Mouse (Mus musculus): ENCODE measurements around the gene Erbb2. TPM values are rescaled to one million over a fixed set of nuclear protein-coding genes. Genes with fewer than 3 reads are reported as not detected.
A peak's percentile ranks its signal among the peaks of the same experiment; 100 is the strongest.

Gene Erbb2
- polyA plus RNA-seq, 1 experiment from 2014 or later, result 64.0 TPM

DNA sequence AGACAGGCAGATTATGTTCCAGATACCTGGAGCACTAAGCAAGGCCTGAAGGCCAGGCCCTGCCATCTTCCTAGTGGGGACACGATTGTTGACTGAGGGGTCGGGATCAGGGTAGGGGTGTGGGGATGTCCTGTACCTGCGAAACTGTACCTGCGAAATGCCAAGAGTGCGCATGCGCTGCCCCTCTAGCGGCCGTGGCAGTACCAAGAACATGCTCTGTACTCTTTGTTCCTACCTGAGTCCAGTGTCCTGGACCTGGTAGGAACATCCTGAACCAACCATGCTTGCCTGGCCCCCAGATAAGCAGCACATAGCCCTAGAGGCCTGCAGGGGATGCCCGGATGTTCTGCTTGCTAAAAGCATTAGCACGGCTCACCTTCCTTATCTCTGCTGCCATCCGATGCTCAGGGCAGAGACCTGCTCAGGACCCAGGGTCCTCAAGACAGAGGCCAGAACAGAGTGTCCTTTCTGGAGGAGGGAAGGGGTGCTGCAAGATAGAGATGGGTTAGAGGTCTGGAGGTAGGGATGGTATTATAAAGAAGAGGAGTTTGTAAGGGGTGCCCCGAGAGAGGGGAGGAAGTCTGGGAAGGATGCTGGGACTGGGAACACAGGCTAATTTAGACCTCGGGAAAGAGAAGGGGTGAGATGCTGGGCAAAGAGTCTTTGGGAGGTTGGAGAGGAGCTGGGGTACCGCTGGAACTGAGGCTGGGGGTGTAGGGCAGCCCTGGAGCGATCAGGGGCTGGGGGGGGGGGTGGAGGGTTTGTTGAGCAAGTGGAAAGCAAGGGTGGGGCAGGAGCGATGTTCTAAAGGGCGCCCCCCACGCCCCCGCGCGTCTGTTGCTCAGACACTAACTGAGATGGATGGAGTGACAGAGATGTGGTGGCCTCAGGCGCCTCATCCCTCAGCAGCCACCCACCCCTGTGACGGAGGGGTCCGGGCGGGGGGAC, 26.4 kb upstream of the Erbb2 start, which contains the start of gene Pnmt:
TSS of gene Pnmt (plus strand) at position 813 of the 948 bp plus-strand sequence.
- Histone ChIP-seq H3K27me3 (peaks cover 47% of the 10 kb centered on the region), H3K4me3 (replicated peaks) (no peak within 1 kb of the TSS)
- 49% methylated on average over 25 of the region's 25 CpGs for WGBS

DNA sequence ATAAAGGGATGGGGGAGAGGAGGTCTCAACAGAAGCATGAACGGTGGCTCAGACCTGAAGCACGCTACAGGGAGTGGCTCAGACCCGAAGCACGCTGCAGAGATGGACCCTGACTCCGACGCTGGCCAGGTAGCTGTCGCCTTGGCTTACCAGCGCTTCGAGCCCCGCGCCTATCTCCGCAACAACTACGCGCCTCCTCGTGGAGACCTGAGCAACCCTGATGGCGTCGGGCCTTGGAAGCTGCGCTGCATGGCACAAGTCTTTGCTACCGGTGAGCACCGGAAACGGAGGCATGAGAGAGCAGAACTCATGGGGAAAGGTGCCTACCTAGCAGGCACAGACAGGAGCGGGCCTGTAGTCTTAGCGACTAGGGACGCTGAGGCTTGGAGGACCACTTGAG, 25.7 kb upstream of the Erbb2 start:
- H3K27me3 ChIP-seq, result peaks cover 47% of the 10 kb centered on the region
- H3K9me3 ChIP-seq (replicated peaks), result no peaks in the 10 kb centered on the region
- H3K4me3 ChIP-seq (replicated peaks), result no peak overlapping the region
- no peak overlapping the region for H3K27ac ChIP-seq (replicated peaks)
- no peaks in the 10 kb centered on the region for H3K36me3 ChIP-seq
- H3K4me1 ChIP-seq, result peaks cover 17% of the 10 kb centered on the region
- ATAC-seq (ENCODE audit: insufficient number of reproducible peaks, low FRiP score, low TSS enrichment, low read depth), result no peak
- H3K9ac ChIP-seq, result no peak overlapping the region
- H3K4me2 ChIP-seq (replicated peaks), result no peak overlapping the region
- WGBS, result 12% methylated on average over 24 of the region's 24 CpGs

More for the DNA sequence above, 26.4 kb upstream of the Erbb2 start, which contains the start of gene Pnmt:
- ATAC-seq (ENCODE audit: insufficient number of reproducible peaks, low FRiP score, low TSS enrichment, low read depth), result no peak
- Histone ChIP-seq H3K4me1 (peaks cover 14% of the 10 kb centered on the region), H3K36me3 (0 out of 2 replicates have a peak, but pooled peaks cover under 1% of the 10 kb centered on the region), H3K4me2 (replicated peaks) (no peak within 1 kb of the TSS), H3K9ac (no peak within 1 kb of the TSS), H3K9me3 (replicated peaks) (no peaks in the 10 kb centered on the region), H3K27ac (replicated peaks) (no peak within 1 kb of the TSS)

DNA sequence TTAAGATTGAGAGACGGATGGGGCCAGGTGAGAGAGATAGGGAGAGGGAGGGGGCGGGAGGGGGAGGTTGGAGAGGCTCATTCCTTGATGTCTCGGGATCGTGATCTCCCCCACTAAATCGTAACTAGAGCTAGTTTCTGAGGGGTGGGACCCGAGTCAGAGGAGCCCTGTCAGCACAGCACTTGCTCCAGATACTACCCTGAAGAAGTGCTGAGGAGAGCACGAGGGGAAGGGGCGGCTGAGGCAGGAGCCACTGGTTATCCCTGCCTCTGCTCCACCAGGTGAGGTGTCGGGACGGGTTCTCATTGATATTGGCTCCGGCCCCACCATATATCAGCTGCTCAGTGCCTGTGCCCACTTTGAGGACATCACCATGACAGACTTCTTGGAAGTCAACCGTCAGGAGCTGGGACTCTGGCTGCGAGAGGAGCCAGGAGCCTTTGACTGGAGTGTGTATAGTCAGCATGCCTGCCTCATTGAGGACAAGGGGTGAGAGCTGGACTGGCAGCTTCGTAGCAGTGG, 25.2 kb upstream of the Erbb2 start:
- Histone ChIP-seq H3K4me3 (replicated peaks) (no peak overlapping the region), H3K27ac (replicated peaks) (no peak overlapping the region), H3K36me3 (no peaks in the 10 kb centered on the region), H3K27me3 (peaks cover 47% of the 10 kb centered on the region), H3K4me2 (replicated peaks) (no peak overlapping the region), H3K9ac (no peak overlapping the region), H3K9me3 (replicated peaks) (no peaks in the 10 kb centered on the region), H3K4me1 (peaks cover 22% of the 10 kb centered on the region)
- 43% methylated on average over 14 of the region's 14 CpGs for WGBS
- no peak for ATAC-seq (ENCODE audit: insufficient number of reproducible peaks, low FRiP score, low TSS enrichment, low read depth)

DNA sequence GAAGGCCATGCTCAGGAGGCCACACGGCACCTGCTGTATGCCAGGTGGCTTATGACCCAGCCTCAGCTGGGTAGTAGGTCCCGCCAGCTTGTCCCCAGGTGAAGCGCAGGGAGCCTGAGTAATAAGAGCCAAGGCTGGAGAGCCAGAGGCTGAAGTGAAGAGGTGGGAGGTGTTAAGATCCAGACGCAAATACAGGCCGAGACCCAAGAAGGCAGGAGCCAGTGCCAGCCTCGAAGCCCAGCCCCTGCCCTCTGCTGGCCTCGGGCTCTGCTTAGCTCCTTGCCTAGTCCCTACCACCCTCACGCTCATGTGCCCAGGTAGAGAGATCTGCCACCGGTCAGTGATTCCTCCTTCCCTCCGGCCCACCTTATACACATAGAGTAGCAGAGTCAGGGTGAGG, 24.0 kb upstream of the Erbb2 start:
- WGBS, result 74% methylated on average over 10 of the region's 10 CpGs
- no peaks in the 10 kb centered on the region for H3K9me3 ChIP-seq (replicated peaks)
- no peak overlapping the region for H3K4me3 ChIP-seq (replicated peaks)
- no peak overlapping the region for H3K9ac ChIP-seq
- no peak for ATAC-seq (ENCODE audit: insufficient number of reproducible peaks, low FRiP score, low TSS enrichment, low read depth)
- H3K4me2 ChIP-seq (replicated peaks), result no peak overlapping the region
- peaks cover 34% of the 10 kb centered on the region for H3K4me1 ChIP-seq
- no peaks in the 10 kb centered on the region for H3K36me3 ChIP-seq
- H3K27ac ChIP-seq (replicated peaks), result no peak overlapping the region
- peaks cover 47% of the 10 kb centered on the region for H3K27me3 ChIP-seq

DNA sequence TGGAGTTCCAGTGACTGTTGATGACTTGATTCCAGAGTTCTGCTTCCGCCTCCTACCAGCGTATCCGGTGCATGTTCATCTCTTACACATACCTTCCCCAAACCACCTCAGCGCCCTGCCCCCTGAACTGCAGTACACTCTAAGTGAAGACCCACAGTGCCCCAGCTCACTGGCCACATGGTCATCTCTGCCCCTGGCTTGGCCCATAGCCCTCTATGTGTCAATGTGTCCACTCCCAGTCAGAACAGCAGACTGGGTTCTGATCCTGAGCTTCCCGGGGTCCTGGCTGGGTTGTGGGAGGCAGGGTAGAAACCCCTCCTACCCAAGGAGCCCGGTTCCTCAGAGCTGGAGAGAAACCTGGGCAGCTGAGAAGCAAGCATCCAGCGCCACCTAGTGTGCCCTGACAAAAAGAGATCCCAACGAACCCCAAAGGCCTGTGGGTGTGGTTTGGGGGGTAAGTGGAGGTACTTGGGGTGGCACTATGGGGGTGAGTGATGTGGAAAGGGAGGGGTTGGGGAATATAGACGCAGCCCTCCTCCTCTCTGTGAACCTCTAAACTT, 23.0 kb upstream of the Erbb2 start:
- WGBS, result 23% methylated on average over 9 of the region's 9 CpGs
- Histone ChIP-seq H3K4me2 (replicated peaks) (no peak overlapping the region), H3K36me3 (no peaks in the 10 kb centered on the region), H3K9me3 (replicated peaks) (no peaks in the 10 kb centered on the region), H3K27me3 (peaks cover 41% of the 10 kb centered on the region), H3K4me3 (replicated peaks) (no peak overlapping the region), H3K4me1 (peaks cover 44% of the 10 kb centered on the region), H3K27ac (replicated peaks) (no peak overlapping the region), H3K9ac (no peak overlapping the region)
- ATAC-seq (ENCODE audit: insufficient number of reproducible peaks, low FRiP score, low TSS enrichment, low read depth), result no peak

DNA sequence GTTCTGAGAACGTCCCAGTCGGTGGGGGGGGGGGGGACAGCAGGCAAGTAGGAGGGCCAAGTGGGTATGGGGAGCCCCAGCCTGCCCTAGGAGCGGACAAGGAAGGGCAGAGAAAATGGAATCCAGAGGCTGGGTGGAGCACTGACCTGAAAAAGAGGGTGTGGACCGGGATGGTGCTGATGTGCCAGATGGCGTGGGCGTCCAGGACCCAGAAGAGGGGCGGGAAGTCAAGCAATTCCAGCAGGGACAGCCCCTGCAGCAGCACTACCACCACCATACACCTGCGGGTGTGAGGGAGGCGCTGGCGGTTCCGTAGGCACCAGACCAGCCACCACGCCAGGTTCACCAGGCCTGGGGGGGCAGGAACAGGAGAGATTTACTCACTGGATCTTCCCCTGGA, 22.1 kb upstream of the Erbb2 start:
- Histone ChIP-seq H3K4me1 (peaks cover 52% of the 10 kb centered on the region), H3K27me3 (peaks cover 33% of the 10 kb centered on the region), H3K9ac (no peak overlapping the region), H3K4me2 (replicated peaks) (no peak overlapping the region), H3K36me3 (no peaks in the 10 kb centered on the region), H3K27ac (replicated peaks) (no peak overlapping the region), H3K4me3 (replicated peaks) (no peak overlapping the region), H3K9me3 (replicated peaks) (no peaks in the 10 kb centered on the region)
- WGBS, result 66% methylated on average over 12 of the region's 12 CpGs
- ATAC-seq (ENCODE audit: insufficient number of reproducible peaks, low FRiP score, low TSS enrichment, low read depth), result no peak

DNA sequence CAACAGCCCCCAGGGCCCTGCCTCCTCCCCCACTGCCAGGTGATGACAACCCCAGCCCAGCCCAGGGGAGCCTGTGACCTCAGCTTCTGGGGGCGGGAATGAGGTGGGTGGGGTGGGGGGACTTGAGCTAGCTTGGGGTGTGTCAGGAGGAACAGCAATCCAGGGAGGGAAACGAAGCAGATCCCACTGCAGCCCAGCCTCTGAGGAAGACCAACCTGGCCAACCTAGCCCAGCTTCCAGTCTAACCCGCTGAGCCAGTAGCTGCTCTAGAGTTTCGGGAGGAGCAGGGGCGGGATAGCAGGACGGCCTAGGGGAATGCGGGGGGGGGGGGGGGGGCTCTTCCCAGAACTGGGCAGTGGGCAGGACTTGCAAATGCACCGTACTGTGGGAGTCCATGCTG, 20.2 kb upstream of the Erbb2 start:
- peak; percentile 39 for ATAC-seq (ENCODE audit: insufficient number of reproducible peaks, low FRiP score, low TSS enrichment, low read depth)
- Histone ChIP-seq H3K4me2 (replicated peaks) (peak overlapping the region; percentile 8; the same call in 1 of the 2 replicates), H3K27ac (replicated peaks) (peak overlapping the region; percentile 88), H3K9ac (no peak overlapping the region), H3K27me3 (peaks cover 14% of the 10 kb centered on the region), H3K36me3 (no peaks in the 10 kb centered on the region), H3K4me1 (peaks cover 48% of the 10 kb centered on the region), H3K9me3 (replicated peaks) (no peaks in the 10 kb centered on the region), H3K4me3 (replicated peaks) (no peak overlapping the region)
- 12% methylated on average over 8 of the region's 8 CpGs for WGBS

DNA sequence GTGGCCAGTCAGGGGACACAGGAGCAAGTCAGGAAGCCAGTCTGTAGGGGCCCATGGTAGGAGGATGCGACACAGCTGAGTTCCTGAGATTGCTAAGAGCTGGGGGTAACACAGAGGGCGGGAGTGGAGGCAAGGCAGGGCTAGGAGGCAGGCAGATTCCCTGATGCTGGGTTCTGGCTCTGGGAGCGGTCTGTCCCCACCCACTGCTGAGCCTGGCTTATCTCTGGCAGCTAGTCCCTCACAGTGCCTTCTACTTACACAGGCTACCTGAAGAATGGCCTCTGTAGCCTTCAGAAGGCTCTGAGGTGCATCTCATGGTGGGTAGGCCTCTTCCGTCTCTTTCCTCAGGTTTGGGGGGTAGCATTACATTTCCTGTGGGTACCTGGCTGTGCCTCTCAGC, 19.6 kb upstream of the Erbb2 start:
- peaks cover 8% of the 10 kb centered on the region for H3K27me3 ChIP-seq
- H3K36me3 ChIP-seq, result no peaks in the 10 kb centered on the region
- H3K4me1 ChIP-seq, result peaks cover 45% of the 10 kb centered on the region
- H3K9me3 ChIP-seq (replicated peaks), result no peaks in the 10 kb centered on the region
- no peak overlapping the region for H3K4me3 ChIP-seq (replicated peaks)
- H3K4me2 ChIP-seq (replicated peaks), result peak overlapping the region; percentile 6; the same call in 1 of the 2 replicates
- no peak overlapping the region for H3K9ac ChIP-seq
- H3K27ac ChIP-seq (replicated peaks), result peak overlapping the region; percentile 88
- 42% methylated on average over 4 of the region's 4 CpGs for WGBS
- no peak for ATAC-seq (ENCODE audit: insufficient number of reproducible peaks, low FRiP score, low TSS enrichment, low read depth)

DNA sequence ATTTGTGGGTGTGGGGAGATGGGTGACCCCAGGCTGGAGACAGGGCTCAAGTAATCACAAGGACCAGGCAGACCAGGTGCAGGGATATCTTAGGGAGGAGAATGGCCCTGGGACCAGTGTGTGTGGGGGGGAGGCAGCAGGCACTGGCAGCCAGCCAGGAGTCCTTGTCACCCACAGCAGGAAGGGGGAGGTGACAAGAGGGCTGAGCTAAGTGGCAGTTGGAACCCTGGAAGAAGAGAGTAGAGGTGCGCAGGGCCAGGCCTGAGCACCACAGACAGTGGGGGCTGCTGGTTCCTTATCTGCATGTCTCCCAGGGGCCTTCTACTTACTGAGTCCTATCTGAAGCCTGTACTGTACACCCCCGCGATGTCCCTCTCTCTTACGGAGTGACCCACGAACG, 19.0 kb upstream of the Erbb2 start:
- peak overlapping the region; percentile 88 for H3K27ac ChIP-seq (replicated peaks)
- no peak overlapping the region for H3K4me3 ChIP-seq (replicated peaks)
- no peak overlapping the region for H3K9ac ChIP-seq
- WGBS, result 65% methylated on average over 6 of the region's 6 CpGs
- peaks cover 45% of the 10 kb centered on the region for H3K4me1 ChIP-seq
- peaks cover 1% of the 10 kb centered on the region for H3K27me3 ChIP-seq
- peak; percentile 9; the same call in 1 of the 2 replicates for ATAC-seq (ENCODE audit: insufficient number of reproducible peaks, low FRiP score, low TSS enrichment, low read depth)
- peak overlapping the region; percentile 6; the same call in 1 of the 2 replicates for H3K4me2 ChIP-seq (replicated peaks)
- no peaks in the 10 kb centered on the region for H3K9me3 ChIP-seq (replicated peaks)
- H3K36me3 ChIP-seq, result no peaks in the 10 kb centered on the region

DNA sequence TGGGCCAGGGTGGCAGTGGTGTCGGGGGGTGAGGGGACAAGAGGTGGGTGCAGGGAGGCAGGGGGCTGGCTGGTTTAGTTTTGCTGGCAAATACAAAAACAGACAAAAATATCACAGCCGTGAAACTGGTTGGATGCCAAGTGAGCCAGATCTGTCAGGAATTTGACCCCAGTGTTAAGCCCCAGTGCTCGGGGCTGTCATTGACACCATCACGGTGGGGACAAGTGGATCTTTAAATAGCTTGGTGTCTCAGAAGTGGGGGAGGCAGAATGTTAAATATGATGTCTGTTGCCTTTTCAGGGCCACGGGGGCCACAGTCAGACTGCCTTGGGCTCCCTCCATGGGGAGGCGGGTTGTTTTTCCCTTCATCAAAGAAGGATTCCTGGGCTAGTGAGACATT, 18.0 kb upstream of the Erbb2 start:
- H3K4me2 ChIP-seq (replicated peaks), result no peak overlapping the region
- ATAC-seq (ENCODE audit: insufficient number of reproducible peaks, low FRiP score, low TSS enrichment, low read depth), result no peak
- WGBS, result 32% methylated on average over 6 of the region's 6 CpGs
- H3K9me3 ChIP-seq (replicated peaks), result no peaks in the 10 kb centered on the region
- H3K4me3 ChIP-seq (replicated peaks), result no peak overlapping the region
- H3K4me1 ChIP-seq, result peaks cover 41% of the 10 kb centered on the region
- no peaks in the 10 kb centered on the region; the same call in 1 of the 2 replicates for H3K27me3 ChIP-seq
- no peak overlapping the region for H3K9ac ChIP-seq
- H3K36me3 ChIP-seq, result no peaks in the 10 kb centered on the region
- H3K27ac ChIP-seq (replicated peaks), result peak overlapping the region; percentile 88

DNA sequence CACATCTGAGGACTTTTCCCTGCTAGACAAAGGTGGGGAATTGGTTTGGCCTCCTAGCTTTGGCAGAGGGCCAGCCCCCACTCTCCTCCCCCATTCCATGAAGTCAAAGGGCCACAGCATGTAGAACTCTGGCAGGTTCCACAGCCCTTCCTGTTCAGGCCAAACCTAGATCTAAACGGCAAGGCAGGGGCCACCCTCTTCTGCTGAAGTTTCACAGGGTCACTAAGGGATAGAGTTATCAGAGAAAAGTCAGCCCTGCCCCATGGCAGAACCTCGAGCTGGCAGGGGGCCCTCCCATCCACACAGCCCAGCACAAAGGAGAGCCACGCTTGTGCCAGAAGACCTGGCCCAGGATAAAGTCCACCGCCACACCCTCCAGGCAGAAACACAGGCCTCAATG, 17.2 kb upstream of the Erbb2 start:
- no peaks in the 10 kb centered on the region for H3K36me3 ChIP-seq
- no peaks in the 10 kb centered on the region for H3K9me3 ChIP-seq (replicated peaks)
- ATAC-seq (ENCODE audit: insufficient number of reproducible peaks, low FRiP score, low TSS enrichment, low read depth), result no peak
- no peak overlapping the region for H3K4me3 ChIP-seq (replicated peaks)
- peak overlapping the region; percentile 88; the same call in 1 of the 2 replicates for H3K27ac ChIP-seq (replicated peaks)
- H3K9ac ChIP-seq, result no peak overlapping the region
- H3K4me2 ChIP-seq (replicated peaks), result no peak overlapping the region
- peaks cover 47% of the 10 kb centered on the region for H3K4me1 ChIP-seq
- H3K27me3 ChIP-seq, result no peaks in the 10 kb centered on the region; the same call in 1 of the 2 replicates
- WGBS, result 44% methylated on average over 4 of the region's 4 CpGs
